Mouse (Mus musculus) lung, embryonic 14.5 days (tissue): ENCODE measurements around the gene Radil. TPM values are rescaled to one million over a fixed set of nuclear protein-coding genes. Genes with fewer than 3 reads are reported as not detected.

Source experiments
- ATAC-seq: fragments of 200-750 bp; cut with Nextera tagmentation; 2 replicates; pipeline ENCODE4 v1.8.0; 2017; ENCODE audit warnings: mild to moderate bottlenecking, moderate TSS enrichment, moderate library complexity; ENCODE audit not compliant: insufficient read depth
- DNase-seq: peaks from one replicate; pipeline ENCODE4 v3.0.0-alpha.2; 2015
- H3K27ac ChIP-seq: fragments of 300-500 bp; sonication (generic); 2 replicates; pipeline ENCODE4 v1.5.1; 2014; ENCODE audit warnings: low read depth, mild to moderate bottlenecking, moderate library complexity
- H3K27me3 ChIP-seq: fragments of 300-500 bp; sonication (generic); 2 replicates; pipeline ENCODE4 v1.6.1; 2014; ENCODE audit warnings: low read length, control low read depth; ENCODE audit not compliant: insufficient read depth
- H3K36me3 ChIP-seq: fragments of 300-500 bp; sonication (generic); 2 replicates; pipeline ENCODE4 v1.6.1; 2014; ENCODE audit warnings: control low read depth; ENCODE audit not compliant: insufficient read depth
- H3K4me1 ChIP-seq: fragments of 300-500 bp; sonication (generic); 2 replicates; pipeline ENCODE4 v1.6.1; 2014; ENCODE audit warnings: antibody characterized with exemption, control low read depth; ENCODE audit not compliant: insufficient read depth
- H3K4me2 ChIP-seq: fragments of 300-500 bp; sonication (generic); 2 replicates; pipeline ENCODE4 v1.6.1; 2014; ENCODE audit warnings: mild to moderate bottlenecking
- H3K4me3 ChIP-seq: fragments of 300-500 bp; sonication (generic); 2 replicates; pipeline ENCODE4 v1.5.1; 2014; ENCODE audit warnings: low read depth, low read length
- H3K9ac ChIP-seq: fragments of 300-500 bp; sonication (generic); 2 replicates; pipeline ENCODE4 v1.6.1; 2014
- H3K9me3 ChIP-seq: fragments of 300-500 bp; sonication (generic); 2 replicates; pipeline ENCODE4 v1.6.1; 2016; ENCODE audit warnings: low read depth, low read length, control low read depth
- CTCF ChIP-seq: IDR thresholded peaks from 2 replicates; pipeline ENCODE4 v1.5.1; 2016; ENCODE audit warnings: antibody characterized with exemption, low read depth
- WGBS: fragments of 180-500 bp; shearing (Covaris S2); extraction: QIAGEN DNeasy Blood & Tissue Kit; methylation state at CpG from one replicate; pipeline ENCODE4 v1.1.7; 2014; 5-methylcytosine and 5-hydroxymethylcytosine counted together
- polyA plus RNA-seq: library from polyadenylated mRNA; unstranded; fragments of >200 nt; fragmentation: Nextera tagmentation; extraction: Ambion mirVana; gene quantifications from 2 replicates; pipeline ENCODE4 v1.2.1, GENCODE M21; 2014

Radil gene
- polyA plus RNA-seq, 1 experiment from 2014 or later, result 2.6 TPM

DNA sequence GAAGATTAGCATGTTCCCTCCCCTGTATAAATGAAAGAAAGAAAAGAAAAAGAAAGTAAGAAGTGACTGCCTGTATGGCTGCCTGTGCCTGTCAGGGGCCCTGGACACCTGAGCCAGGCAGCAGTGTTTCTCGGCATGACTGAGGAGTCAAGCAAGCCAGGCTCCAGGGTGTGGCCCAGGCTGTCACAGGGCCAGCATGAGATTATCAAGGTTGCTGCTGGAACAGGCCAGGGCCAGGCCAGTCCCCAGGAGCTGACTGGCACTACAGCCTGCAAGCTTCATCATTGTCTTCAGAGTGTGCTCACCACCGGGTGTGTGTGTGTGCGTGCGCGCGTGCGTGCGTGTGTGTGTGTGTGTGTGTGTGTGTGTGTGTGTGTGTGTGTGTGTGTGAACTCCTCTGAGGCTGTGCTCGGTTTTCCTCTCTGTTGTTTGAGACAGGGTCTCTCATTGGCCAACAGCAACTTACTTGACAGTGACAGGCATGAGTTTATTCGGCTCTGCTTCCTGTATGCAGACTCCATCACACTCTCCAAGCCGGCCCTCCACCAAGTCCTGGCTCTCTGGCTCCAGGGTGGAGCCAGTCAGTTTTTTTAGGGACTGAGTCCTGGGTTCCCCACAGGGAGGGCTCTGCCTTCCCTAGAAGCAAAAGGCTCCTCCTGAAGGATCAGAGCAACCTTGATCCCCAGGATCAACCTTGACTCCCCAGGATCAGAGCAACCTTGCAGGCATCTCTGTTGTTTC lies 105.9 kb downstream of the Radil start:
- TF ChIP-seq CTCF, result no peak
- H3K9me3 ChIP-seq, result no peaks in the 10 kb centered on the region
- H3K4me2 ChIP-seq, result no peak overlapping the region
- DNase-seq (no peak), ATAC-seq (no peak)
- no peak overlapping the region for H3K4me3 ChIP-seq
- WGBS, result 57% methylated on average over 11 of the region's 11 CpGs
- H3K9ac ChIP-seq, result no peak overlapping the region
- H3K4me1 ChIP-seq, result peaks cover 19% of the 10 kb centered on the region
- H3K27ac ChIP-seq, result peak overlapping the region; percentile 36; the same call in 1 of the 2 replicates
- peaks cover 12% of the 10 kb centered on the region for H3K36me3 ChIP-seq
- H3K27me3 ChIP-seq, result no peaks in the 10 kb centered on the region

DNA sequence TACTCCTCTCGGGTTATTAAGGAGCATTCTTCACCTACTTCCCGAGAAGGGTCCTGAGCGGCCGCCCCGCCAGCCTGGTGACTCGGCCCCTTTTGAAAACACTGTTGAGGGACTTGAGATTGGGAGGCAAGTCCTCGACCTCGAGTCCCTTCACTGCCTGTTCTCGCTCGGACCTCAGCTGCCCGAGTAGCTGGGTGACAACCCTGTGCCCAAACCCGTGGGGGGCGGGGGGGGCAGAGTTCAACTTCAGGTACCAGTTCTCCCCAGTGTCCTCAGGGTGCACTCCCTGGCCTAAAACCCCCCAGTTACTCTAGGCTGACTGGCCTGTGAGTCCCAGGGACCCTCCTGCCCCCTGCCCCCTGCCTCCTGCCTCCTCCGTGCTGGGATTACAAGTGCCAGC lies 106.9 kb downstream of the Radil start:
- Histone ChIP-seq H3K27ac (no peak overlapping the region; the same call in 1 of the 2 replicates), H3K4me2 (no peak overlapping the region), H3K9me3 (no peaks in the 10 kb centered on the region), H3K9ac (no peak overlapping the region), H3K36me3 (peaks cover 4% of the 10 kb centered on the region; the same call in 1 of the 2 replicates), H3K27me3 (no peaks in the 10 kb centered on the region), H3K4me3 (no peak overlapping the region), H3K4me1 (peaks cover 25% of the 10 kb centered on the region)
- DNase-seq (no peak), ATAC-seq (no peak)
- WGBS, result 54% methylated on average over 14 of the region's 14 CpGs
- no peak for TF ChIP-seq CTCF

DNA sequence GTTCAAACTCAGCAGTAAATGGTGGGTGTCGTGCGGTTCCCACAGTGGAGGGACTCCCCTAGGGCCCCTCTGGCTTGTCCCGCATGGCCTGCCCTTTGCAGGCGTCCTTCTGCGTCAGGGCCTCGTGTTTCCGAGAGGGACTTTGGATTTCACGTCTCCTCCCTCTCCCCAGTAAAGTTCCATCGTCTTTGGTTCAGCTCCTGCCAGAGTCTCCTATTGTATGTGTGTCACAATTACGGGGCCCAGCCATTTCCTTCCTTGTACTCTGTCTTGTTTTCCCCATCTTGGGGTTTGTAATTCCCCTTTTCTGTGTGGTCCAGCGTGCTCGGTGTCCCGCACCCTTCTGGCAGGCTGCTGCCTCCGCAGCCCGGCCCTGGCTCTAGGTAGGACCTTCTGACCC lies 107.4 kb downstream of the Radil start:
- Histone ChIP-seq H3K4me3 (no peak overlapping the region), H3K4me2 (no peak overlapping the region), H3K27me3 (no peaks in the 10 kb centered on the region), H3K36me3 (0 out of 2 replicates have a peak, but pooled peaks cover 4% of the 10 kb centered on the region), H3K9me3 (no peaks in the 10 kb centered on the region), H3K27ac (no peak overlapping the region), H3K4me1 (peaks cover 25% of the 10 kb centered on the region), H3K9ac (no peak overlapping the region)
- WGBS, result 74% methylated on average over 15 of the region's 15 CpGs
- no peak for TF ChIP-seq CTCF
- DNase-seq, result peak; percentile 16
- ATAC-seq, result no peak

DNA sequence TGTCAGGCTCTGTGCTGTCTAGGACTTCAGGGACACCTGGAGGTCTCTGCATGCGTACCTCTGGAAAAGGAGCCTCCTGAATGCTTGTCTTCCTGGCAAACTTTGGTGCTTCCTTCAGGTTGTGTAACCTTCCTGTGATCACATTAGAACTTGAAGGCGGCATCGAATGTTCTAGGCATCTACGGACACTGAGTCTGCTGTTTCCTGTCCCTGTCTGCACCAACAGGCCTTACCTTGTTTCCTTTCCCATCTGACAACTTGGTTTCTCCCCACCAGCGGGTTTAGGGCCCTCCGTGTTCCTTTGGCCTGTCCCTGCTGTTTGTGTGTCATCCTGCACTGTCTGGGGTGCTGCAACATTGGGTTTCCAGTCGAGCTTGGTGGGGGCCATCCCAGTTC lies 108.9 kb downstream of the Radil start:
- H3K4me1 ChIP-seq, result peaks cover 25% of the 10 kb centered on the region
- no peak for ATAC-seq
- peaks cover 13% of the 10 kb centered on the region; the same call in 1 of the 2 replicates for H3K36me3 ChIP-seq
- no peaks in the 10 kb centered on the region for H3K9me3 ChIP-seq
- no peak for TF ChIP-seq CTCF
- peak overlapping the region; percentile 64; the same call in 1 of the 2 replicates for H3K4me2 ChIP-seq
- DNase-seq, result no peak
- no peak overlapping the region for H3K4me3 ChIP-seq
- 74% methylated on average over 7 of the region's 7 CpGs for WGBS
- no peaks in the 10 kb centered on the region for H3K27me3 ChIP-seq
- peak overlapping the region; percentile 95; the same call in 1 of the 2 replicates for H3K27ac ChIP-seq
- no peak overlapping the region for H3K9ac ChIP-seq

DNA sequence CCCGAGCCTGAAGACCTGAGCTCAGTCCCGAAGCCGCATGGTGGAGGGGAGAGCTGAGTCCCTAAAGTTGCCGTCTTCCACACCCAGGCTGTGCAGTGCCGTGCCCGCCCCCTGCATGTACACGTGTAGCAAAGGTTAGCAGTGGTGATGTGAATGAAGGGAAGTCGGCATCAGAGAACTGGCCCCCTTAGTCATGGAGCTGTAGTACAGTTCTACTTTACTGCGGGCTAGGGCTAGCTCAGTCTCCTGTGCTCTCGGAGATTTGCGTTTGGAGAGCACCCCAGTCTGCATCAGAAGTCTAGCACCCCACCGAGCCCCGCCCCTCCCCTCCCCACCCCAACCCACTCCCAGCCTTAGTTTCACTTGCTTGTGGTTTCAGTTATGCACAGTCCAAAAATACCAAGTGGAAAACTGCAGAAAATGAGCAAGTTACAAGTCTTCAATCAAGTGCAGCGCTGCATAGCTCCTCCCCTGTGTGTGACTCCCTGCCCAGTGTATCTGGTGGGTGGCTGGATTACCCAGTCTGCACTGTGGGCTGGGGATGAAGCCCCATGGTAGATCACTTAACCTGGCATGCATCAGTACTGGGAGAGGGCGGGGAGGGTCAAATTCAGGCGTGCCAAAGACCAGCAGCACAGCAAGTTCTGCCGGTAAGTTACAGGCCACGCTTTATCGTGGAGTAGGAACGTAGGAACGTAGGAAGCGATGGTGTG lies 109.4 kb downstream of the Radil start:
- DNase-seq (no peak), ATAC-seq (no peak)
- Histone ChIP-seq H3K4me3 (peak overlapping the region; percentile 25), H3K4me2 (peak overlapping the region; percentile 64), H3K4me1 (peaks cover 25% of the 10 kb centered on the region), H3K9ac (peak overlapping the region; percentile 48), H3K9me3 (no peaks in the 10 kb centered on the region), H3K27me3 (no peaks in the 10 kb centered on the region), H3K36me3 (peaks cover 13% of the 10 kb centered on the region; the same call in 1 of the 2 replicates), H3K27ac (peak overlapping the region; percentile 95)
- 47% methylated on average over 22 of the region's 22 CpGs for WGBS
- TF ChIP-seq CTCF, result no peak

DNA sequence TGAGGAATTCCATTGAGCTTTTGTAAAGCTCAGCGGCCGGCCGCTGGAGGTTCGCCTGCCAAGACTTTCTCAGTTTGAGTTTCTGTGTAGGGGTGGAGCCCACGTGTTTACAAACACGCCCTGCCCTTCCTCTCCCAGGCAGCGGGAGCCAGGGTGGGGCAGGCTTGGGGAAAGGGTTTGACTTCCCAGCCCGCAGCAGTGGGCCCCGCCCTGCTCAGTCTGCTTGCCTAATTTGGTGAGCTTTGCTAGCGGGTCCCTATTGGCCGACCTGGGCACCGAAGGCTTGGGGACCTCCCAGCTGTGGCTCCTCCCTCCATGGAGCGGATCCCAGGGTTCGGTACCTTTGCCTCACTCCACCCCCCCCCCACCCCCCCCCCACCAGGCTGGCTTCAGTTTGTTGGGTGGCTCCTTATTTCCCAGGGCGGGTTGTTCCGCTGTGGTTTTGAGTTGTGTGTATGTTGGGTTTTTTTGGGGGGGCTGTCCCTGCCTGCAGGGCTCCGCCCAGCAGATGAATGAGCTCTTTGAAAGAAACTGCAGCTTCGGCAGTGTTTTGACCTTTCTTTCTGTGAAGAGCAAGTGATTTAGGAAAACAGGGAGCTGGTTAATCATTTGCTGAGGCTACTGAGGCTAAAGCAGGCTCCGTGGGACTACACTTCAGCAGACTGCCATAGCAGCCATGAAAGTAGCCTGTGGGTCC lies 110.3 kb downstream of the Radil start:
- peaks cover 21% of the 10 kb centered on the region for H3K36me3 ChIP-seq
- ATAC-seq (peak; percentile 97), DNase-seq (peak; percentile 98)
- no peak for TF ChIP-seq CTCF
- H3K9me3 ChIP-seq, result no peaks in the 10 kb centered on the region
- H3K27ac ChIP-seq, result peak overlapping the region; percentile 95
- H3K9ac ChIP-seq, result peak overlapping the region; percentile 48
- peaks cover 25% of the 10 kb centered on the region for H3K4me1 ChIP-seq
- no peaks in the 10 kb centered on the region for H3K27me3 ChIP-seq
- WGBS, result 0% methylated on average over 19 of the region's 19 CpGs
- H3K4me3 ChIP-seq, result peak overlapping the region; percentile 25
- H3K4me2 ChIP-seq, result peak overlapping the region; percentile 64

DNA sequence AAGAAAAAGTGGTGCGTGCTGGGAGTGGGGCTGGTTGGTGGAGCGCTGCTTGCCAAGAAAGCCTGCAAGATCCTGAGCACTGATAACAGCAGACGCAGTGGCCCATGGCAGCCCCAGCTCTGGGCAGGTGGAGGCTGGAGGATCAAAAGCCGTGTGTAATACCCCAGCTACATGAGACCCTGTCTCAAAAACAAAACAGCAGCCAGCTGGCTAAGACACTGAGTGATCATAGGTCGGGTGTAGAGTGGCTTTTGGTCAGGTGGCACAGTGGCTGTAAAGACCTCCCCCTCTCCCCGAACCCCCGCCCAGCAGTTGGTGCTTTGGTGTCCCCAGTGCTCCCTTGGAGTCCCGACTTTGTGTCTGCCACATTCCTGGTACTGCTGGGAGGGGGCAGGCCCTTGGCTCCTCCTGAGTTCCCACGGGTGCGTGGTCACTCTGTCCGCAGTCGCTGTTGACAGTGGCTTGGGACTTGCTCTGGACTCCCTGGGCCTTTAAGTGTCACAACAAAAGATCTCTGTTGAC lies 110.9 kb downstream of the Radil start:
- H3K4me3 ChIP-seq, result peak overlapping the region; percentile 25
- H3K27ac ChIP-seq, result peak overlapping the region; percentile 95
- peak overlapping the region; percentile 28; the same call in 1 of the 2 replicates for H3K9ac ChIP-seq
- TF ChIP-seq CTCF, result no peak
- H3K4me2 ChIP-seq, result peak overlapping the region; percentile 64
- peaks cover 27% of the 10 kb centered on the region for H3K36me3 ChIP-seq
- WGBS, result 5% methylated on average over 12 of the region's 12 CpGs
- DNase-seq, result peak; percentile 56
- H3K4me1 ChIP-seq, result peaks cover 24% of the 10 kb centered on the region
- no peaks in the 10 kb centered on the region for H3K27me3 ChIP-seq
- peak; percentile 69 for ATAC-seq
- H3K9me3 ChIP-seq, result no peaks in the 10 kb centered on the region
